Mouse (Mus musculus) erythroid progenitor cell, adult 5-6 weeks (primary cell): ENCODE data around the gene Ncoa5. TPM values are rescaled to one million over a fixed set of nuclear protein-coding genes. Genes with fewer than 3 reads are reported as not detected.

ENCODE experiments used
- ATAC-seq: replicated peaks from 2 replicates; pipeline ENCODE4 v1.8.0; 2016; ENCODE audit warnings: moderate number of reproducible peaks, mild to moderate bottlenecking, moderate TSS enrichment, inconsistent platforms; ENCODE audit not compliant: poor library complexity, low FRiP score, severe bottlenecking
- total RNA-seq, 2 experiments: library from RNA; stranded (forward) in 1 of 2; stranded (reverse) in 1 of 2; fragments of 150-400 nt in 1 of 2; fragments of 186-747, 209-891 nt in 1 of 2; gene quantifications; 2 replicates each; pipeline versions ENCODE4 v1.2.3 to v1.2.4; 2015 to 2017; ENCODE audit warnings: low replicate concordance in 2 of 2

Ncoa5 gene
- 8.4 and 9.0 TPM in 2 replicates for total RNA-seq (2015; ENCODE audit: low replicate concordance)
- total RNA-seq (2017; ENCODE audit: low replicate concordance): 13.5 and 20.0 TPM in 2 replicates

GRCm38 (mm10) chr2:165034131-165035057 lies at the start of gene Ncoa5:
Gene Ncoa5 (minus strand): TSS chr2:165034867.
- peak; percentile 96 for ATAC-seq

- ATAC-seq: no peak
Measured at GRCm38 (mm10) chr2:165081257-165081656, 46.6 kb upstream of the Ncoa5 start.

- no peak for ATAC-seq
Measured at GRCm38 (mm10) chr2:165080657-165081056, 46.0 kb upstream of the Ncoa5 start.

- no peak for ATAC-seq
Measured at GRCm38 (mm10) chr2:165078605-165079004, 43.9 kb upstream of the Ncoa5 start.

- no peak for ATAC-seq
Measured at GRCm38 (mm10) chr2:165078045-165078444, 43.4 kb upstream of the Ncoa5 start.

- no peak for ATAC-seq
Measured at GRCm38 (mm10) chr2:165077055-165077454, 42.4 kb upstream of the Ncoa5 start.

GRCm38 (mm10) chr2:165074937-165075336 lies 40.3 kb upstream of the Ncoa5 start:
- ATAC-seq: peak; percentile 61

- no peak for ATAC-seq
Measured at GRCm38 (mm10) chr2:165074081-165074884, 39.6 kb upstream of the Ncoa5 start.

GRCm38 (mm10) chr2:165073381-165073781 lies 38.7 kb upstream of the Ncoa5 start:
- ATAC-seq: no peak

- no peak for ATAC-seq
Measured at GRCm38 (mm10) chr2:165070096-165070816, 35.6 kb upstream of the Ncoa5 start.

- ATAC-seq: no peak
Measured at GRCm38 (mm10) chr2:165068806-165069205, 34.1 kb upstream of the Ncoa5 start.

GRCm38 (mm10) chr2:165064489-165064888 lies 29.8 kb upstream of the Ncoa5 start:
- ATAC-seq: no peak

GRCm38 (mm10) chr2:165061638-165062433 lies 27.2 kb upstream of the Ncoa5 start:
- ATAC-seq: no peak

- no peak for ATAC-seq
Measured at GRCm38 (mm10) chr2:165059961-165060360, 25.3 kb upstream of the Ncoa5 start.

GRCm38 (mm10) chr2:165056377-165057085 lies 21.9 kb upstream of the Ncoa5 start:
- ATAC-seq: no peak

- no peak for ATAC-seq
Measured at GRCm38 (mm10) chr2:165055905-165056304, 21.2 kb upstream of the Ncoa5 start.

GRCm38 (mm10) chr2:165054888-165055852 lies 20.5 kb upstream of the Ncoa5 start, which contains the start of gene Cd40:
Gene Cd40 (plus strand): TSS chr2:165055627.
- no peak for ATAC-seq
